18 mouse cellular contexts compared by ENCODE assay signal in genomic region chr11:101519364-101519763, GRCm38 (mm10).
"Had no signal": no experiment of that assay in that cellular context is flagged by ENCODE, and none has a peak within 500 bp of the region (broad histone marks: within the 10 kb centered on the region; RNA-seq: fewer than 3 reads in every experiment).

No protein-coding gene starts in this region.

- H3K9ac ChIP-seq: hindbrain, embryonic 15.5 days; liver, embryonic 14.5 days; lung, embryonic 14.5 days; midbrain, embryonic 13.5 days; neural tube, embryonic 13.5 days; stomach, embryonic 15.5 days had no signal

- DNase-seq: kidney, adult 8-10 months; kidney, postnatal 10 days; layer of hippocampus, postnatal 36 days; lung, embryonic 14.5 days; lung, postnatal 10 days; right cerebral cortex, postnatal 4 days; spleen, adult 18-20 months; thymus, postnatal 25 days had no signal

- H3K36me3 ChIP-seq: hindbrain, embryonic 15.5 days had no signal

- H3K4me1 ChIP-seq: hindbrain, embryonic 15.5 days; megakaryocyte, embryonic 14.5 days; midbrain, embryonic 10.5 days; midbrain, embryonic 13.5 days; neural tube, embryonic 13.5 days; stomach, embryonic 15.5 days had no signal

- H3K4me3 ChIP-seq: hindbrain, embryonic 15.5 days; left cerebral cortex, adult 2 months; megakaryocyte, embryonic 14.5 days; midbrain, embryonic 10.5 days; midbrain, embryonic 13.5 days; myocyte; neural tube, embryonic 13.5 days; stomach, embryonic 15.5 days had no signal

- H3K9me3 ChIP-seq: hindbrain, embryonic 15.5 days; megakaryocyte, embryonic 14.5 days; midbrain, embryonic 10.5 days; midbrain, embryonic 13.5 days; neural tube, embryonic 13.5 days; stomach, embryonic 15.5 days had no signal

- H3K27me3 ChIP-seq: hindbrain, embryonic 15.5 days; megakaryocyte, embryonic 14.5 days; midbrain, embryonic 13.5 days; neural tube, embryonic 13.5 days; stomach, embryonic 15.5 days had no signal

- ATAC-seq: midbrain, embryonic 13.5 days; midbrain, embryonic 16.5 days had no signal

- H3K4me2 ChIP-seq: hindbrain, embryonic 15.5 days; lung, embryonic 14.5 days; midbrain, embryonic 13.5 days; neural tube, embryonic 13.5 days; stomach, embryonic 15.5 days had no signal

- H3K27ac ChIP-seq: hindbrain, embryonic 15.5 days; left cerebral cortex, adult 2 months; liver, embryonic 14.5 days; midbrain, embryonic 10.5 days; midbrain, embryonic 13.5 days; neural tube, embryonic 13.5 days; stomach, embryonic 15.5 days had no signal
